Mouse (Mus musculus): ENCODE results near the gene Drosha. TPM values are rescaled to one million over a fixed set of nuclear protein-coding genes. Genes with fewer than 3 reads are reported as not detected.

Gene Drosha
- polyA plus RNA-seq, 1 experiment from 2014 or later: 41.8 TPM

DNA sequence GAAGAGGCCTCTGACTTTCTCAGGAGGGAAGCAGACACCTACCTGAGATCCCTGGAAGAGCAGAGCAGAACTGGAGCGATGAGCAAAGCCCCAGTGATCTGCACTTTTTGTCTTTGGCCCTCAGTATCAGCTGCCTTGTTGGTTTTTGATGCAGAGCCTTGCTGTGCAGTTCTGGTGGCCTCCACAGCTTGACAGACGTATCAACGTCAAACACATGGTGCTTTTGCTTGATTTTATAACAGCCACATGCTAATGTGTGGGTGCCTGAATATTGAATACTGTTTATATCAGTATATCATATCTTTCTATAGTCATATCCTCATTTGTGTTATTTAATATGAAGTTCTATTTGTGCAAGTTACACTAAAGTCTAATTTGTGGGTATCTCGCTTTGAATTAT, 19.5 kb upstream of the Drosha start:
- Histone ChIP-seq H3K36me3 (peaks cover 29% of the 10 kb centered on the region), H3K4me3 (replicated peaks) (no peak overlapping the region), H3K9ac (replicated peaks) (no peak overlapping the region), H3K27ac (replicated peaks) (no peak overlapping the region), H3K27me3 (replicated peaks) (no peaks in the 10 kb centered on the region), H3K4me2 (no peak overlapping the region), H3K9me3 (replicated peaks) (no peaks in the 10 kb centered on the region), H3K4me1 (no peaks in the 10 kb centered on the region)
- WGBS: 90% methylated on average over 4 of the region's 4 CpGs
- ATAC-seq (ENCODE audit: low FRiP score): no peak

DNA sequence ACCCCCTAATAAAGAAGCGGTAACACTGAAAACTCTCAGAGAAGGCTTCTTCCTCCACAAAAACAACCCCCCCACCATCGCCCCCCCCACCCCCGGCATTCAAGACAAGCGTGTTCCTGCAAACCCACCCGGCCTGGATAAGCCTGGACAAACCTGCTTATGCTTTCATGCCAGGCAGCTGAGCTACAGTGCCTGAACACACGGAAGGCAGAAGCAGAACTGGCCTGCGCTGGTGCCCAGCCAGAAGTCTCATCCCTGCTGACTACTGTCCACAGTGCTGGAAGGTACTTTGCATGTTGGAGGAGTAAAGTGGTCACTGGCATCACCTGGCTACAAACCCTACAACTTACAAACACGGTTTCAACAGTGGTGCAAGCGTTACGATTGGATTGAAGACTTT, 17.5 kb upstream of the Drosha start:
- H3K27me3 ChIP-seq (replicated peaks): no peaks in the 10 kb centered on the region
- no peak overlapping the region for H3K4me2 ChIP-seq
- H3K9me3 ChIP-seq (replicated peaks): no peaks in the 10 kb centered on the region
- no peak overlapping the region for H3K4me3 ChIP-seq (replicated peaks)
- H3K27ac ChIP-seq (replicated peaks): no peak overlapping the region
- H3K4me1 ChIP-seq: no peaks in the 10 kb centered on the region
- WGBS: 92% methylated on average over 10 of the region's 10 CpGs
- ATAC-seq (ENCODE audit: low FRiP score): no peak
- peaks cover 49% of the 10 kb centered on the region for H3K36me3 ChIP-seq
- no peak overlapping the region for H3K9ac ChIP-seq (replicated peaks)

DNA sequence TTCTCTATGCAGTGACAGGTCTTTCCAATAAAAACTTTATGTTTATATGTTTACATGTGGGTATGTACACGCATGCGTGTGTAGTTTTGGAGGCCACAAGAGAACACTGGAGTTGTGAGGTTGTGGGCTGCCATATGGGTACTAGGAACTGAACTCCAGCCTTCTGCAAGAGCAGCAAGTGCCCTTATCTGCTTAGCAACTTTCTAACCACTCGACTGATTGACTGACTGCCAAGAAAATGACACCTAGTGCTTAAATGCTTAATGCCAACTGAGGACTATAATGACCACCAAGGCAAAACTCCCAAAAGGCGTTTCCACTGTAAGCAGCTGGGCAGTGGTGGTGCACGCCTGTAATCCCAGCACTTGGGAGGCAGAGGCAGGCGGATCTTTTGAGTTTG, 15.3 kb upstream of the Drosha start:
- WGBS: 93% methylated on average over 6 of the region's 6 CpGs
- no peaks in the 10 kb centered on the region for H3K27me3 ChIP-seq (replicated peaks)
- no peak overlapping the region for H3K4me2 ChIP-seq
- no peaks in the 10 kb centered on the region for H3K4me1 ChIP-seq
- no peak overlapping the region for H3K27ac ChIP-seq (replicated peaks)
- H3K36me3 ChIP-seq: peaks cover 65% of the 10 kb centered on the region
- H3K9ac ChIP-seq (replicated peaks): no peak overlapping the region
- no peak for ATAC-seq (ENCODE audit: low FRiP score)
- H3K9me3 ChIP-seq (replicated peaks): no peaks in the 10 kb centered on the region
- H3K4me3 ChIP-seq (replicated peaks): no peak overlapping the region

DNA sequence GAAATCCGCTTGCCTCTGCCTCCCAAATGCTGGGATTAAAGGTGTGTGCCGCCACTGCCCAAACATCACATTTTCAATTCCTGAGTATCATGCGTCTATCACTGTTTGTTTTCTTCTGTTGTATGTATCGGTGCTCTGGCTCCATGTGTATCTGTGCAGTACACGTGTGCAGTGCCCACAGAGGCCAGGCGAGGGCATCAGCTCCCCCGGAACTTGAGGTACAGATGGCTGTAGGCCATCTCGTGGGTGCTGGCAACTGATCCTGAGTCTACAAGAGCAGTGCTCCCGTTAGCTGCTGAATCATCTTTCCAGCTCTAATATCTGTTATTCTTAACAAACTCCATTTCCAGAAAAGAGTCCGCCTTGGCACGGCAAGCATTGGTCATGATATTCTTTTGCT, 12.0 kb upstream of the Drosha start:
- H3K4me1 ChIP-seq: no peaks in the 10 kb centered on the region
- H3K27me3 ChIP-seq (replicated peaks): no peaks in the 10 kb centered on the region
- H3K27ac ChIP-seq (replicated peaks): no peak overlapping the region
- H3K9me3 ChIP-seq (replicated peaks): no peaks in the 10 kb centered on the region
- WGBS: 98% methylated on average over 11 of the region's 11 CpGs
- peaks cover 82% of the 10 kb centered on the region for H3K36me3 ChIP-seq
- no peak for ATAC-seq (ENCODE audit: low FRiP score)
- no peak overlapping the region for H3K4me2 ChIP-seq
- H3K4me3 ChIP-seq (replicated peaks): no peak overlapping the region
- H3K9ac ChIP-seq (replicated peaks): no peak overlapping the region

DNA sequence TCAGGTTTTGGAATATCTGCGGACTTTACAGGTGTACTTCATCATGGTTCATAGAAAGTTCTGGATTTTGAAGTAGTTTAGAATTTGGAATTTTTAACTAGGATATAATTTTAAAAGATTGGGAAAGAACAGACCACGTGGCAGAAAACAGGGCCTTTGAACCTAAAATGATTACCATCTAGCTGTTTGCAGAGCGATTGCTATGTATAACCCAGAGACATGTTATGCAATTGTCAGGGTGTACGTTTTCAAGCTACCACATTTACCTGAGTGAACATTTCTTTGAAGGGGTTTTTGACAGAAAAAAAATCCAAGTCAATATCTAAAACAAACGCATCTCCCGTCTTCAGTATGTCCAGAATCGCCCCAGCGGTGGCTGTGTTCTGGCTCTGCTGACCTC, 7.0 kb upstream of the Drosha start:
- no peak for ATAC-seq (ENCODE audit: low FRiP score)
- Histone ChIP-seq H3K9me3 (replicated peaks) (no peaks in the 10 kb centered on the region), H3K4me3 (replicated peaks) (no peak overlapping the region), H3K27ac (replicated peaks) (no peak overlapping the region), H3K4me1 (peaks cover 7% of the 10 kb centered on the region; the same call in 1 of the 2 replicates), H3K9ac (replicated peaks) (no peak overlapping the region), H3K27me3 (replicated peaks) (no peaks in the 10 kb centered on the region), H3K36me3 (peaks cover 83% of the 10 kb centered on the region), H3K4me2 (no peak overlapping the region)
- WGBS: 94% methylated on average over 8 of the region's 8 CpGs

DNA sequence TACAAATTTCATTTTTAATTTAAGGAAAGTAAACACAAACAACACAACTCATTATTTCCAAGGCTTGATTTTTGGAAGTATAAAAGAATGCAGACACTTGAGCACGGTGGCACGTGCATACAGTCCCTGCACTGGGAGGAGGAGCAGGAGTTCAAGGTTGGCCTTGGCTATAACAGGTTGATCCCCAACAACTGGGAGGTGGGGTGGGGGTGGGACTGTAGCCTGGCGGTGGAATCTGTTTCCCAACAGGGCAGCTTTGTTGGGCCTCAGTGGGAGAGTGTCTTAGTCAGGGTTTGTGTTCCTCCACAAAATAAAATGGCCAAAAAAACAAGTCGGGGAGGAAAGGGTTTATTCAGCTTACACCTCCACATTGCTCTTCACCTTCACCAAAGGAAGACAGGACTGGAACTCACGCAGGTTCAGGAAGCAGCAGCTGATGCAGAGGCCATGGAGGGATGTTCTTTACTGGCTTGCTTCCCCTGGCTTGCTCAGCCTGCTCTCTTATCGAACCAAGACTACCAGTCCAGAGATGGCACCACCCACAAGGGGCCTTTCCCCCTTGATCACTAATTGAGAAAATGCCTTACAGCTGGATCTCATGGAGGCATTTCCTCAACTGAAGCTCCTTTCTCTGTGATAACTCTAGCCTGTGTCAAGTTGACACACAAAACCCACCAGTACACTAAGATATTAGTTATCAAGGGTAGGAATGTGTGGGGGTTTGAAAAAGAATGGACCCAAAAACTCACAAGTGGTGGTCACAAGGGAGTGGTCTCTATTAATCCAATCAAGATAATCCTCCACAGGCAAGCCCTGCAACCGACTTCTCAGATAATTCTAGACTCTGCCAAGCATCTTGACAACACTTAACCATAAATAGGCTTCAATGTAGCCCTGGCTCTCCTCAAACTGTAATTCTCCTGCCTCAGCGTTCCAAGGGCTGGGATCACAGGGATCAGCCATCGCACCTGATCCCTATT, 1.9 kb upstream of the Drosha start:
- H3K27ac ChIP-seq (replicated peaks): no peak overlapping the region
- no peak for ATAC-seq (ENCODE audit: low FRiP score)
- H3K4me2 ChIP-seq: peak overlapping the region; percentile 73; the same call in 1 of the 2 replicates
- no peaks in the 10 kb centered on the region for H3K9me3 ChIP-seq (replicated peaks)
- H3K9ac ChIP-seq (replicated peaks): no peak overlapping the region
- WGBS: 88% methylated on average over 9 of the region's 9 CpGs
- no peaks in the 10 kb centered on the region for H3K27me3 ChIP-seq (replicated peaks)
- H3K36me3 ChIP-seq: peaks cover 50% of the 10 kb centered on the region
- H3K4me3 ChIP-seq (replicated peaks): no peak overlapping the region
- H3K4me1 ChIP-seq: peaks cover 35% of the 10 kb centered on the region

DNA sequence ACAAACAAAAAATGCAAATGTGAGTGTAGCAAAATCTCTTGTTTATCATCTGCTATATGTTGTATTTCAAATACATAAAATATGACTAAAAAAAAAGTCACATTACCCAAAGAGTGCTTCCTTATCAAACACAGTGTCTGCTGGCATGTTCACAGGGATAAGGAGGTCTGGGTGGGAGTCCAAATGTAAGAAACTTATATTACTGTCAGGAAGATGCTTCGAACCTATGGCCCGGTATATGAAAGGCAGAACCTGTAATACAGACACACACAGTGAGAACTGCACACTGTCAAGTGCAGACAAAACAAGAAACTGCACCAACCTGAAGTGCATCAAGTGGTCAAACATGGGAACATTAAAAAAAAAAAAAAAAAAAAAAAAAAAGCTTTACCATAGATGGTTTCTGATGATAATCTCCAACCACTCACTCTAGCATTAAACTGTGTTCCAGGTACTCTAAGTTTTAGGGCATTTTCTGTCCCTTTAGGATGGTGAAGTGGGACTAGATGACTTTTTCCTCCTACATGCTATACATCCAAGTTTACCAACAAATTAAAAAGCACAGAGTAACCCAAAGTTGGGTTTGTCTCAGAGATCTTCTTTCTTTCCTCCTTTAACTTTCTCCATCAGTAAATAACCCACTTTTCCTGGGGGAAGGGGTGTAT, 1.0 kb upstream of the Drosha start:
- Histone ChIP-seq H3K9ac (replicated peaks) (peak overlapping the region; percentile 88), H3K4me1 (peaks cover 35% of the 10 kb centered on the region), H3K9me3 (replicated peaks) (no peaks in the 10 kb centered on the region), H3K4me3 (replicated peaks) (peak overlapping the region; percentile 97), H3K36me3 (peaks cover 50% of the 10 kb centered on the region), H3K27ac (replicated peaks) (no peak overlapping the region), H3K4me2 (peak overlapping the region; percentile 73), H3K27me3 (replicated peaks) (no peaks in the 10 kb centered on the region)
- no peak for ATAC-seq (ENCODE audit: low FRiP score)
- WGBS: 96% methylated on average over 2 of the region's 2 CpGs

DNA sequence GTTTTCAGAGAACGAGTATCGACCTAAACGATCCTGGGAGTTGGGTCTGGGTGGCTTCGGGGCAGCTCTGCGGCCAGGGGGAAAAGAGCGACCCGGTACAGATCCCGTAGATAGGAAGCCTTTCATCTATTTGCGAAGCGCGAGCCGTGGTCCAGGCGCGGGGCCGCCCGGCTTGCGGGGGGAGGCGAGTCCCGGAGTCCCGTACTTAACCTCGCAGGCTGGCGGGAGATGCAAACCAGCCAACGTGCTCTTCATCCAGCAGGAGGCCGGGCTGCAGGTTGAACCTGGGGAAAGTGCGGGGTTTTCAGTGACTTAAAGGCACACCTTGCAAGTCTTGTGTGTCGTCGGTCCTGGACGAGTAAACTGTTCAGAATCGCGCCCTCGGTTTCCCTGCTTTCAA, 350 bp downstream of the Drosha start:
- WGBS: under 1% methylated on average over 31 of the region's 31 CpGs
- peak; percentile 60 for ATAC-seq (ENCODE audit: low FRiP score)

DNA sequence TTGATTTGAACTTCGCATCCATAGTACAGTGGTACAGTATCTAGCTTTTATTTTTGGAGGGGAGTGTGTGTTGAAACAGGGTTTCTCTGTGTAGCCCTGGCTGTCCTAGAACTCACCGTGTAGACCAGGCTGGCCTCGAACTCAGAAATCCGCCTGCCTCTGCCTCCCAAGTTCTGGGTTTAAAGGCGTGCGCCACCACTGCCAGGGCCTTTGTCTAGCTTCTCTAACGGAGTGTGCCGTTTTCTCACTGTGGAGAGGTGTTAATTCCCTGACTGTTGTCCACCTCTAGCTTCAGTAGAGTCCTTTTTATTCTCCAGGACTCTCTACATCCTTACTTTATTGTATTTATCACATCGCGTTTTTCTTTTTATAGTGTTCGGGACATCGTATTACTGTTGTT, 793 bp downstream of the Drosha start:
- ATAC-seq (ENCODE audit: low FRiP score): no peak
- H3K27ac ChIP-seq (replicated peaks): no peak overlapping the region
- H3K36me3 ChIP-seq: peaks cover 47% of the 10 kb centered on the region
- peak overlapping the region; percentile 67 for H3K9ac ChIP-seq (replicated peaks)
- H3K4me2 ChIP-seq: peak overlapping the region; percentile 75
- WGBS: 55% methylated on average over 12 of the region's 12 CpGs
- no peaks in the 10 kb centered on the region for H3K9me3 ChIP-seq (replicated peaks)
- no peaks in the 10 kb centered on the region for H3K27me3 ChIP-seq (replicated peaks)
- peaks cover 35% of the 10 kb centered on the region for H3K4me1 ChIP-seq
- H3K4me3 ChIP-seq (replicated peaks): peak overlapping the region; percentile 97

More for the DNA sequence above, 350 bp downstream of the Drosha start:
- Histone ChIP-seq H3K27ac (replicated peaks) (peak overlapping the region; percentile 85), H3K36me3 (peaks cover 49% of the 10 kb centered on the region), H3K9ac (replicated peaks) (peak overlapping the region; percentile 67), H3K9me3 (replicated peaks) (no peaks in the 10 kb centered on the region), H3K4me1 (peaks cover 35% of the 10 kb centered on the region), H3K27me3 (replicated peaks) (no peaks in the 10 kb centered on the region), H3K4me3 (replicated peaks) (peak overlapping the region; percentile 97), H3K4me2 (peak overlapping the region; percentile 75)

DNA sequence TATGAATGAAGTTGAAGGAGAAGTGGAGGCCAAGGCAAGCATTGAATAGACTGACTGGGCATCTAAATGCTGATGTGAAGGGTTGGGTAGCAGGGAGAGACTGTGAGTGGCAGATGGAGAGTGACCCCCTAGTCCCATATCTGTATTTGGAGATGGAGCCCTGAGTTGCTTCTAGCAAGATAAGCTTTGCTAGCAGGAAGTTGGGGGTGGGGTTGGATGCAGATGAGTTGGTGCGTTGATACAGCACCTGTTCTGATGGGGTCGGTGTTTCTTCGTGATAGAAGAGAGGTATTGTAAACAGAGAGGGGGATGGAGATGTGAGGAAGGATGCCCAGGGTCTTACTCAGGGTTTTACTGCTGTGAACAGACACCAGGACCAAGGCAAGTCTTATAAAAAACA, 5.3 kb downstream of the Drosha start:
- no peaks in the 10 kb centered on the region for H3K9me3 ChIP-seq (replicated peaks)
- 94% methylated on average over 3 of the region's 3 CpGs for WGBS
- no peak overlapping the region for H3K9ac ChIP-seq (replicated peaks)
- H3K4me1 ChIP-seq: peaks cover 16% of the 10 kb centered on the region
- no peaks in the 10 kb centered on the region for H3K27me3 ChIP-seq (replicated peaks)
- H3K4me3 ChIP-seq (replicated peaks): no peak overlapping the region
- H3K36me3 ChIP-seq: peaks cover 60% of the 10 kb centered on the region
- no peak for ATAC-seq (ENCODE audit: low FRiP score)
- H3K27ac ChIP-seq (replicated peaks): no peak overlapping the region
- H3K4me2 ChIP-seq: no peak overlapping the region

DNA sequence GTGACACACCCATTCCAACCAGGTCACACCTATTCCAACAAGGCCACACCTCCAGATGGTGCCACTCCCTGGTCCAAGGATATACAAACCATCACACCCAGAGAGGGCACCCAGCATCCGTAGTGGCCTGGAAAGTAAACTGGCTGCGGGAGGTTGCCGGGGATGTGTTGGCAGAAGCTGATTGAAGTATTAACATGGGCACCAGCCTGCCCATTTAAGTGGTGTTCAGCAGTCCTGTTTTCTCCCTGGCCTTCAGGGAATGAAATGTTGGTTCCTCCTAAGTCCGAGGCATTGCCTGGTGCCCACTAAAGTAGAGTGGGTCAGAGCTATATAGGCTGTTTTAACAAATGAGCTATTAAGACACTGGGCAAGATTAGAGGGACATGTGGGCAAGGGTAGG, 8.0 kb downstream of the Drosha start:
- no peak overlapping the region for H3K27ac ChIP-seq (replicated peaks)
- H3K4me3 ChIP-seq (replicated peaks): no peak overlapping the region
- H3K27me3 ChIP-seq (replicated peaks): no peaks in the 10 kb centered on the region
- H3K9ac ChIP-seq (replicated peaks): no peak overlapping the region
- peaks cover 73% of the 10 kb centered on the region for H3K36me3 ChIP-seq
- no peak overlapping the region for H3K4me2 ChIP-seq
- H3K4me1 ChIP-seq: 0 out of 2 replicates have a peak, but pooled peaks cover 2% of the 10 kb centered on the region
- no peak for ATAC-seq (ENCODE audit: low FRiP score)
- no peaks in the 10 kb centered on the region for H3K9me3 ChIP-seq (replicated peaks)
- 98% methylated on average over 4 of the region's 4 CpGs for WGBS

DNA sequence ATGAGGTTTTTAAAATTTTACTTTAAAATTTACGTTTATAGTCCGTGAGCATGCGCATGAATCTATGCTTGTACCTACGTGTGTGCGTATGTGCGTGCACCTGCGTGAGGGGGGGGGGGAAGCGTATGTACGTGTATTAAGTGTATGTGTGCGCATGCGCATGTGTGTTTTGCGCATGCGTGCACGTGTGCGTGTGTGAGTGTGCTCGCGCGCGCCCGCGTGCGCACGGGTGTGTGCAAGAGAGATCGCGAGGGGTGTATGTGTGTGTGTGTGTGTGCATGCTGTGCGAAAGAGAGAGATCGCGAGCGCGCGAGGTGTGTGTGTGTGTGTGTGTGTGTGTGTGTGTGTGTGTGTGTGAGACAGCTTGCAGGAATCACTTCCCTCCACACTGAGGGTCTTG, 8.8 kb downstream of the Drosha start:
- Histone ChIP-seq H3K4me1 (0 out of 2 replicates have a peak, but pooled peaks cover 2% of the 10 kb centered on the region), H3K4me3 (replicated peaks) (no peak overlapping the region), H3K9me3 (replicated peaks) (no peaks in the 10 kb centered on the region), H3K27me3 (replicated peaks) (no peaks in the 10 kb centered on the region), H3K4me2 (no peak overlapping the region), H3K36me3 (peaks cover 73% of the 10 kb centered on the region), H3K27ac (replicated peaks) (no peak overlapping the region), H3K9ac (replicated peaks) (no peak overlapping the region)
- ATAC-seq (ENCODE audit: low FRiP score): no peak
- 99% methylated on average over 31 of the region's 31 CpGs for WGBS

Measured in neural tube, embryonic 15.5 days (tissue).